Mouse (Mus musculus) erythroblast, embryonic 14.5 days (primary cell): Measurements from ENCODE around the gene Serpinb6a.

Experiments used
- GATA1 ChIP-seq: IDR thresholded peaks from 2 replicates; pipeline ENCODE4 v1.6.1; 2012; ENCODE audit warnings: low read length, inconsistent platforms, mixed read lengths
- TAL1 ChIP-seq: IDR thresholded peaks from 3 replicates; pipeline ENCODE4 v1.6.1; 2012; ENCODE audit warnings: low read length, inconsistent platforms, mixed read lengths

DNA sequence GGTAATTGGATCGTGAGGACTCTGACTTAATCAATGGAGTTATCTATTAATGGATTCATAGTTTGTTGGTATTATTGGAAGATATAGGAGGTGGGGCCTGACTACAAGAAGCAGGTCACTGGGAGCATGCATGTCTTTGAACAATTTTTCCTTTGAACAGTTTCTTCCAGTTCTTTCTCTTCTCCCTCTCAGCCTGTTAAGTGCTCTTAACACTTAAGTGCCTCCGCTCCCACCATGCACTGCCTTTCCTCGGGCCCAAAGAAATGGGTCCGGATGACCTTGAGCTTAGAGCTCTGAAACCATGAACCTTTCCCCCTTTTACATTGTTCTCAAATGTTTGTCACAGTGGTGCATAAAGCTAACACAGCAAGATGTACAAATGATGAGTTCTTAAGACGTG lies 34.1 kb upstream of the Serpinb6a start:
- TF ChIP-seq TAL1: no peak
- no peak for TF ChIP-seq GATA1
